Mouse (Mus musculus): ENCODE results near the gene Hcst. TPM values are rescaled to one million over a fixed set of nuclear protein-coding genes. Genes with fewer than 3 reads are reported as not detected.

Hcst gene
- 0.43 and 0.45 TPM in 2 replicates for polyA plus RNA-seq (2014; fragmentation: Nextera tagmentation; extraction: Ambion mirVana)

GRCm38 (mm10) chr7:30419561-30420499, at the start of gene Hcst:
Gene Hcst, minus strand, starts transcription at chr7:30419854.
- Histone ChIP-seq H3K36me3 (ENCODE audit: control insufficient read depth, insufficient read depth, low read length) (no peaks in the 10 kb centered on the region), H3K4me1 (ENCODE audit: control insufficient read depth, insufficient read depth, low read length) (peaks cover 8% of the 10 kb centered on the region), H3K4me2 (no peak within 1 kb of the TSS), H3K27me3 (ENCODE audit: control insufficient read depth, insufficient read depth, low read length) (no peaks in the 10 kb centered on the region), H3K4me3 (ENCODE audit: low read depth, low read length) (no peak within 1 kb of the TSS), H3K27ac (ENCODE audit: low read depth, low read length) (no peak within 1 kb of the TSS), H3K9ac (ENCODE audit: low read length) (no peak within 1 kb of the TSS), H3K9me3 (ENCODE audit: control insufficient read depth, low read length) (no peaks in the 10 kb centered on the region)
- ATAC-seq (ENCODE audit: low FRiP score) (no peak), DNase-seq (ENCODE audit: low spot score, missing footprints) (no peak)
- 76% methylated on average over 10 of the region's 10 CpGs for WGBS

GRCm38 (mm10) chr7:30464816-30465300, 45.2 kb upstream of the Hcst start:
- Histone ChIP-seq H3K9me3 (ENCODE audit: control insufficient read depth, low read length) (no peaks in the 10 kb centered on the region), H3K4me3 (ENCODE audit: low read depth, low read length) (no peak overlapping the region), H3K27me3 (ENCODE audit: control insufficient read depth, insufficient read depth, low read length) (peaks cover 58% of the 10 kb centered on the region), H3K4me1 (ENCODE audit: control insufficient read depth, insufficient read depth, low read length) (0 out of 2 replicates have a peak, but pooled peaks cover 2% of the 10 kb centered on the region), H3K27ac (ENCODE audit: low read depth, low read length) (no peak overlapping the region), H3K36me3 (ENCODE audit: control insufficient read depth, insufficient read depth, low read length) (no peaks in the 10 kb centered on the region), H3K9ac (ENCODE audit: low read length) (no peak overlapping the region), H3K4me2 (no peak overlapping the region)
- 10% methylated on average over 6 of the region's 6 CpGs for WGBS
- ATAC-seq (ENCODE audit: low FRiP score): no peak
- no peak for DNase-seq (ENCODE audit: low spot score, missing footprints)

GRCm38 (mm10) chr7:30463996-30464395, 44.3 kb upstream of the Hcst start:
- Histone ChIP-seq H3K36me3 (ENCODE audit: control insufficient read depth, insufficient read depth, low read length) (no peaks in the 10 kb centered on the region), H3K9me3 (ENCODE audit: control insufficient read depth, low read length) (no peaks in the 10 kb centered on the region), H3K4me2 (no peak overlapping the region), H3K9ac (ENCODE audit: low read length) (no peak overlapping the region), H3K27me3 (ENCODE audit: control insufficient read depth, insufficient read depth, low read length) (peaks cover 62% of the 10 kb centered on the region), H3K4me3 (ENCODE audit: low read depth, low read length) (no peak overlapping the region), H3K4me1 (ENCODE audit: control insufficient read depth, insufficient read depth, low read length) (0 out of 2 replicates have a peak, but pooled peaks cover 2% of the 10 kb centered on the region), H3K27ac (ENCODE audit: low read depth, low read length) (no peak overlapping the region)
- DNase-seq (ENCODE audit: low spot score, missing footprints) (no peak), ATAC-seq (ENCODE audit: low FRiP score) (no peak)
- 11% methylated on average over 4 of the region's 4 CpGs for WGBS

- H3K36me3 ChIP-seq (ENCODE audit: control insufficient read depth, insufficient read depth, low read length): no peaks in the 10 kb centered on the region
- 0 out of 2 replicates have a peak, but pooled peaks cover 2% of the 10 kb centered on the region for H3K4me1 ChIP-seq (ENCODE audit: control insufficient read depth, insufficient read depth, low read length)
- DNase-seq (ENCODE audit: low spot score, missing footprints) (no peak), ATAC-seq (ENCODE audit: low FRiP score) (no peak)
- H3K27me3 ChIP-seq (ENCODE audit: control insufficient read depth, insufficient read depth, low read length): peaks cover 64% of the 10 kb centered on the region
- H3K27ac ChIP-seq (ENCODE audit: low read depth, low read length): no peak overlapping the region
- H3K4me2 ChIP-seq: no peak overlapping the region
- 16% methylated on average over 7 of the region's 7 CpGs for WGBS
- no peak overlapping the region for H3K9ac ChIP-seq (ENCODE audit: low read length)
- H3K9me3 ChIP-seq (ENCODE audit: control insufficient read depth, low read length): no peaks in the 10 kb centered on the region
- no peak overlapping the region for H3K4me3 ChIP-seq (ENCODE audit: low read depth, low read length)
These were observed 43.9 kb upstream of the Hcst start for GRCm38 (mm10) chr7:30463568-30463967.

- no peak overlapping the region for H3K4me3 ChIP-seq (ENCODE audit: low read depth, low read length)
- DNase-seq (ENCODE audit: low spot score, missing footprints): no peak
- H3K9ac ChIP-seq (ENCODE audit: low read length): no peak overlapping the region
- H3K36me3 ChIP-seq (ENCODE audit: control insufficient read depth, insufficient read depth, low read length): no peaks in the 10 kb centered on the region
- no peak overlapping the region for H3K4me2 ChIP-seq
- H3K27me3 ChIP-seq (ENCODE audit: control insufficient read depth, insufficient read depth, low read length): peaks cover 71% of the 10 kb centered on the region
- no peak for ATAC-seq (ENCODE audit: low FRiP score)
- no peaks in the 10 kb centered on the region for H3K9me3 ChIP-seq (ENCODE audit: control insufficient read depth, low read length)
- no peak overlapping the region for H3K27ac ChIP-seq (ENCODE audit: low read depth, low read length)
- 40% methylated on average over 6 of the region's 6 CpGs for WGBS
- peaks cover 18% of the 10 kb centered on the region for H3K4me1 ChIP-seq (ENCODE audit: control insufficient read depth, insufficient read depth, low read length)
These were observed 39.8 kb upstream of the Hcst start for GRCm38 (mm10) chr7:30459484-30459883.

GRCm38 (mm10) chr7:30457629-30458330, 38.1 kb upstream of the Hcst start, which contains the start of the genes Kirrel2 and Nphs1:
Gene Kirrel2, minus strand, starts transcription at chr7:30457690.
Gene Nphs1, plus strand, starts transcription at chr7:30458315.
- no peak within 1 kb of the TSS; the same call in 1 of the 2 replicates for H3K27ac ChIP-seq (ENCODE audit: low read depth, low read length)
- no peaks in the 10 kb centered on the region for H3K9me3 ChIP-seq (ENCODE audit: control insufficient read depth, low read length)
- H3K4me2 ChIP-seq: peak within 1 kb of the TSS; percentile 48
- H3K4me1 ChIP-seq (ENCODE audit: control insufficient read depth, insufficient read depth, low read length): peaks cover 20% of the 10 kb centered on the region
- H3K27me3 ChIP-seq (ENCODE audit: control insufficient read depth, insufficient read depth, low read length): peaks cover 78% of the 10 kb centered on the region
- peak within 1 kb of the TSS; percentile 42 for H3K9ac ChIP-seq (ENCODE audit: low read length)
- no peaks in the 10 kb centered on the region for H3K36me3 ChIP-seq (ENCODE audit: control insufficient read depth, insufficient read depth, low read length)
- under 1% methylated on average over 14 of the region's 16 CpGs for WGBS
- H3K4me3 ChIP-seq (ENCODE audit: low read depth, low read length): peak within 1 kb of the TSS; percentile 20
- peak; percentile 81 for ATAC-seq (ENCODE audit: low FRiP score)
- peak; percentile 92 for DNase-seq (ENCODE audit: low spot score, missing footprints)

GRCm38 (mm10) chr7:30456911-30457628, 37.4 kb upstream of the Hcst start:
- peak overlapping the region; percentile 48 for H3K4me2 ChIP-seq
- DNase-seq (ENCODE audit: low spot score, missing footprints) (peak; percentile 91), ATAC-seq (ENCODE audit: low FRiP score) (peak; percentile 33; the same call in 1 of the 2 replicates)
- H3K9me3 ChIP-seq (ENCODE audit: control insufficient read depth, low read length): no peaks in the 10 kb centered on the region
- no peak overlapping the region for H3K27ac ChIP-seq (ENCODE audit: low read depth, low read length)
- peak overlapping the region; percentile 20 for H3K4me3 ChIP-seq (ENCODE audit: low read depth, low read length)
- H3K36me3 ChIP-seq (ENCODE audit: control insufficient read depth, insufficient read depth, low read length): no peaks in the 10 kb centered on the region
- WGBS: under 1% methylated on average over 31 of the region's 31 CpGs
- peak overlapping the region; percentile 42 for H3K9ac ChIP-seq (ENCODE audit: low read length)
- H3K4me1 ChIP-seq (ENCODE audit: control insufficient read depth, insufficient read depth, low read length): peaks cover 20% of the 10 kb centered on the region
- peaks cover 78% of the 10 kb centered on the region for H3K27me3 ChIP-seq (ENCODE audit: control insufficient read depth, insufficient read depth, low read length)

GRCm38 (mm10) chr7:30456487-30456886, 36.8 kb upstream of the Hcst start:
- Histone ChIP-seq H3K9me3 (ENCODE audit: control insufficient read depth, low read length) (no peaks in the 10 kb centered on the region), H3K4me1 (ENCODE audit: control insufficient read depth, insufficient read depth, low read length) (peaks cover 20% of the 10 kb centered on the region), H3K9ac (ENCODE audit: low read length) (no peak overlapping the region; the same call in 1 of the 2 replicates), H3K27me3 (ENCODE audit: control insufficient read depth, insufficient read depth, low read length) (peaks cover 78% of the 10 kb centered on the region), H3K4me2 (peak overlapping the region; percentile 48), H3K36me3 (ENCODE audit: control insufficient read depth, insufficient read depth, low read length) (no peaks in the 10 kb centered on the region), H3K27ac (ENCODE audit: low read depth, low read length) (no peak overlapping the region), H3K4me3 (ENCODE audit: low read depth, low read length) (peak overlapping the region; percentile 20)
- DNase-seq (ENCODE audit: low spot score, missing footprints): peak; percentile 90
- no peak for ATAC-seq (ENCODE audit: low FRiP score)
- under 1% methylated on average over 9 of the region's 9 CpGs for WGBS

Data from midbrain, embryonic 11.5 days (tissue).